Mouse (Mus musculus) forebrain, embryonic 11.5 days (tissue): ENCODE measurements around the gene Cyp19a1. TPM values are rescaled to one million over a fixed set of nuclear protein-coding genes. Genes with fewer than 3 reads are reported as not detected.

Source experiments
- ATAC-seq: fragments of 200-750 bp; cut with Nextera tagmentation; replicated peaks from 2 replicates; pipeline ENCODE4 v1.8.0; 2017; ENCODE audit warnings: moderate TSS enrichment; ENCODE audit not compliant: low FRiP score
- DNase-seq: peaks from one replicate; pipeline ENCODE4 v3.0.0-alpha.2; 2017; ENCODE audit warnings: low spot score
- H3K27ac ChIP-seq: fragments of 300-500 bp; sonication (generic); 2 replicates; pipeline ENCODE4 v1.5.1; 2014; ENCODE audit warnings: low read depth, low read length
- H3K27me3 ChIP-seq: fragments of 300-500 bp; sonication (generic); 2 replicates; pipeline ENCODE4 v1.6.1; 2014; ENCODE audit warnings: mild to moderate bottlenecking, low read length, mixed read lengths; ENCODE audit not compliant: control insufficient read depth, insufficient read depth
- H3K36me3 ChIP-seq: fragments of 300-500 bp; sonication (generic); 2 replicates; pipeline ENCODE4 v1.6.1; 2014; ENCODE audit warnings: mild to moderate bottlenecking, low read length, moderate library complexity, mixed read lengths; ENCODE audit not compliant: control insufficient read depth, insufficient read depth
- H3K4me1 ChIP-seq: fragments of 300-500 bp; sonication (generic); replicated peaks from 2 replicates; pipeline ENCODE4 v1.6.1; 2014; ENCODE audit warnings: low read length, mixed read lengths; ENCODE audit not compliant: control insufficient read depth, insufficient read depth
- H3K4me2 ChIP-seq: fragments of 300-500 bp; sonication (generic); 2 replicates; pipeline ENCODE4 v1.6.1; 2014; ENCODE audit warnings: low read depth, mild to moderate bottlenecking, low read length, moderate library complexity, mixed read lengths; ENCODE audit not compliant: severe bottlenecking
- H3K4me3 ChIP-seq: fragments of 300-500 bp; sonication (generic); 2 replicates; pipeline ENCODE4 v1.5.1; 2014; ENCODE audit warnings: low read depth, low read length
- H3K9ac ChIP-seq: fragments of 300-500 bp; sonication (generic); 2 replicates; pipeline ENCODE4 v1.6.1; 2014; ENCODE audit warnings: low read length
- H3K9me3 ChIP-seq: fragments of 300-500 bp; sonication (generic); 2 replicates; pipeline ENCODE4 v1.6.1; 2016; ENCODE audit warnings: low read length, mixed read lengths; ENCODE audit not compliant: control insufficient read depth
- WGBS: fragments of 180-500 bp; shearing (Covaris S2); extraction: QIAGEN DNeasy Blood & Tissue Kit; methylation state at CpG from one replicate; pipeline ENCODE4 v1.1.7; 2014; 5-methylcytosine and 5-hydroxymethylcytosine counted together
- polyA plus RNA-seq: library from polyadenylated mRNA; unstranded; fragments of >200 nt; fragmentation: Nextera tagmentation; extraction: Ambion mirVana; gene quantifications from 2 replicates; pipeline ENCODE4 v1.2.1, GENCODE M21; 2014

The Cyp19a1 gene
- polyA plus RNA-seq, 1 experiment from 2014 or later: not detected

- Histone ChIP-seq H3K4me1 (no peaks in the 10 kb centered on the region), H3K27ac (no peak overlapping the region), H3K4me3 (no peak overlapping the region), H3K9ac (no peak overlapping the region), H3K9me3 (no peaks in the 10 kb centered on the region), H3K27me3 (no peaks in the 10 kb centered on the region), H3K4me2 (no peak overlapping the region), H3K36me3 (no peaks in the 10 kb centered on the region)
- WGBS: 69% methylated on average over 5 of the region's 5 CpGs
- DNase-seq (no peak), ATAC-seq (no peak)
Observed at GRCm38 (mm10) chr9:54216511-54216910, 51.4 kb downstream of the Cyp19a1 start.

GRCm38 (mm10) chr9:54214881-54215280, 53.0 kb downstream of the Cyp19a1 start:
- no peaks in the 10 kb centered on the region for H3K4me1 ChIP-seq
- WGBS: 88% methylated on average over 9 of the region's 9 CpGs
- H3K4me2 ChIP-seq: no peak overlapping the region
- H3K9me3 ChIP-seq: no peaks in the 10 kb centered on the region
- no peak overlapping the region for H3K27ac ChIP-seq
- H3K4me3 ChIP-seq: no peak overlapping the region
- no peaks in the 10 kb centered on the region for H3K27me3 ChIP-seq
- H3K36me3 ChIP-seq: no peaks in the 10 kb centered on the region
- ATAC-seq: no peak
- no peak overlapping the region for H3K9ac ChIP-seq
- no peak for DNase-seq

- H3K4me2 ChIP-seq: no peak overlapping the region
- H3K4me3 ChIP-seq: no peak overlapping the region
- no peak overlapping the region for H3K27ac ChIP-seq
- H3K9ac ChIP-seq: no peak overlapping the region
- ATAC-seq (no peak), DNase-seq (no peak)
- 71% methylated on average over 5 of the region's 5 CpGs for WGBS
- H3K36me3 ChIP-seq: no peaks in the 10 kb centered on the region
- H3K9me3 ChIP-seq: no peaks in the 10 kb centered on the region
- H3K4me1 ChIP-seq: no peaks in the 10 kb centered on the region
- H3K27me3 ChIP-seq: no peaks in the 10 kb centered on the region
Observed at GRCm38 (mm10) chr9:54194790-54195189, 73.1 kb downstream of the Cyp19a1 start.

DNA sequence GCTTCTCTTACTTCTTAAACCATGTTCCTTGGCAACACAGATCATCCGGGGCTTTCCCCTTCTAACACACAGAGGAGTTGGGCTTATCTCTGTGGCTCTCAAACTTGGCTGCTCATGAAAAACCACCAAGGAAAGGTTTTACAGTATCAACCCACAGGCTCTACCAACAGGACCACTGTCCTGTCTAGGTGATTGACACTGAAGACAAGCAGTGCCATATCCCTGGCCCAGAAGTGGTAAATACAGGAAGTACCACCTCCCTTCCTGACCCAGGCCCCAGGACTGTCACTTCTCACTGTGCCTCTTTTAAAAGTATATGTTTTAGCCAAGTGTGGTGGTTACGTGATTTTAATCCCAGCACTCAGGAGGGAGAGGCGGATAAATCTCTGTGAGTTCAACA, 76.5 kb downstream of the Cyp19a1 start:
- ATAC-seq: no peak
- H3K36me3 ChIP-seq: no peaks in the 10 kb centered on the region
- WGBS: 85% methylated on average over 3 of the region's 3 CpGs

DNA sequence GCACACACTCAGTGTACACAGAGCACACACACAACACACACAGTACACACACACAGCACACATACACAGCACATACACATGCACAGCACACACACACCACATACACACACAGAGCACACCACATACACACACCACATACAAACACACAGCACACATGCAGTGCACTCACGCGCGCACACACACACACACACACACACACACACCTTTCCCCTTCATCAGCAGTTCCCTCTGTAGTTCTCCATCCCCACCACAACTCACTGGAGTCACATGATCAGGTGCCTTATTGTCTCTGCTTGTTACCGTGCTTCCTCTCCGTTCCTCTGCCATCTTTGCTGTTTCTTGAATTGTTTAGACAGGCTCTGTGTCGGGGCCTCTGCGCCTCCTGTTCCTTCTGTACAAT, 85.4 kb downstream of the Cyp19a1 start:
- Histone ChIP-seq H3K27me3 (no peaks in the 10 kb centered on the region), H3K9me3 (no peaks in the 10 kb centered on the region), H3K9ac (no peak overlapping the region), H3K4me1 (no peaks in the 10 kb centered on the region), H3K4me2 (no peak overlapping the region), H3K27ac (no peak overlapping the region), H3K36me3 (no peaks in the 10 kb centered on the region), H3K4me3 (no peak overlapping the region)
- 90% methylated on average over 7 of the region's 7 CpGs for WGBS
- ATAC-seq (no peak), DNase-seq (no peak)

More for the DNA sequence above, 76.5 kb downstream of the Cyp19a1 start:
- Histone ChIP-seq H3K9ac (no peak overlapping the region), H3K9me3 (no peaks in the 10 kb centered on the region), H3K4me3 (no peak overlapping the region), H3K4me1 (no peaks in the 10 kb centered on the region), H3K27ac (no peak overlapping the region), H3K4me2 (no peak overlapping the region), H3K27me3 (no peaks in the 10 kb centered on the region)
- no peak for DNase-seq

DNA sequence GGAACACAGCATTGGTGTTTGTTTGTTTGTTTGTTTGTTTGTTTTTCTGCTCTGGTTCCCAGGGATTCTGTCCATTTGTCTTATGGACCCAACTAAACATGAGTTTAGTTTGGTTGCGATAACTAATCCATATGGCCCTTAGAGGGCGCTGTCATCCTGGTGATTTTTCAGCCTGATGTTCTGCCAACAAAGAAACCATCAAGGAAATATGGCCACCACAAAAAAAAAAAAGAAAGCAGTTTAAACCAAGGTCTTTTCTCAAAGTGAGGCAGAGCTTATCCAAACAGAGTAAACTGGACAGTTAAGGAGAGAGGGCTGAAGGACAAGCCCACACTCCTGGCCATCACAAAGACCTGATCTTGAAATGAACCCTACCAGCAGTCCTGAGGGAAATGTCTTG, 86.6 kb downstream of the Cyp19a1 start:
- H3K4me2 ChIP-seq: no peak overlapping the region
- ATAC-seq (no peak), DNase-seq (peak; percentile 64)
- no peaks in the 10 kb centered on the region for H3K9me3 ChIP-seq
- H3K36me3 ChIP-seq: no peaks in the 10 kb centered on the region
- H3K27me3 ChIP-seq: no peaks in the 10 kb centered on the region
- no peak overlapping the region for H3K4me3 ChIP-seq
- H3K4me1 ChIP-seq: no peaks in the 10 kb centered on the region
- WGBS: 19% methylated on average over 2 of the region's 2 CpGs
- no peak overlapping the region for H3K9ac ChIP-seq
- no peak overlapping the region for H3K27ac ChIP-seq

DNA sequence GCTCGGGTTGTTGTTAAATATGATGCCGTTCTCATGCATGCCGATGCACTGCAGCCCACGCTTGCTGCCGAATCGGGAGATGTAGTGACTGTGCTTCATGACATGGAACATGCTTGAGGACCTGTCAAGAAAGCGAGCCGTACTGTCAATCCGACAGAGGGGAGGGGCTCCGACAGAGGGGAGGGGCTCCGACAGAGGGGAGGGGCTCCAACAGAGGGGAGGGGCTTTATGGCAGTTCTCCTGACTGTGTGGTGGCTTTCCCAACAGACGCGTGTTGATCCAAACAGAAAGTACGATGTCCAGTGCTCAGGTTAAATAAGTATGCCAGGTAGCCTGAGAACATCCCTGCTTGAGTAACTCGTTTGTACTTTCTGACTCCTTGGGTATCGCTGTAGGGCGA, 87.7 kb downstream of the Cyp19a1 start:
- 77% methylated on average over 17 of the region's 17 CpGs for WGBS
- Histone ChIP-seq H3K9ac (no peak overlapping the region), H3K36me3 (no peaks in the 10 kb centered on the region), H3K27ac (no peak overlapping the region), H3K9me3 (no peaks in the 10 kb centered on the region), H3K27me3 (no peaks in the 10 kb centered on the region), H3K4me1 (no peaks in the 10 kb centered on the region), H3K4me2 (no peak overlapping the region), H3K4me3 (no peak overlapping the region)
- no peak for ATAC-seq
- no peak for DNase-seq

DNA sequence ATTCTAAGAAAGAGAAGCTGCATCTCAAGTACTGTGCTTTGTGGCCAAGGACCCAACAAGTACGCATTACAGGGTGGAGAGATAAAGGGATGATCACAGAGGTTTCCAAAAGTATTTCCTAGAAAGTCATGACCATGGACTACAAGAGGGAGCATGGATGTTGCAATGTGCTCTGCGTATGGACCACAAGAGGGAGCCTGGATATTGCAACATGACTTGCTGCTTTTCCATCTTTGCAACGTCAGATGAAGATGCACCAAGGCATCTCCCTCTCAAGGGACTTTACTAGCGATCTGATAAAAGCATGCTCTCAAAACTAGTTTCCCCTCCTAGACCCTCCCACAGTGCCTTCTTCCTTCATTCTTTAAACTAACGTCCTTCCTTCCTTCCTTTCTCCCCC, 98.4 kb downstream of the Cyp19a1 start:
- ATAC-seq: no peak
- H3K9me3 ChIP-seq: no peaks in the 10 kb centered on the region
- no peaks in the 10 kb centered on the region for H3K4me1 ChIP-seq
- no peak overlapping the region for H3K9ac ChIP-seq
- DNase-seq: no peak
- H3K27me3 ChIP-seq: no peaks in the 10 kb centered on the region
- H3K4me2 ChIP-seq: no peak overlapping the region
- H3K27ac ChIP-seq: no peak overlapping the region
- H3K36me3 ChIP-seq: no peaks in the 10 kb centered on the region
- 65% methylated on average over 5 of the region's 5 CpGs for WGBS
- H3K4me3 ChIP-seq: no peak overlapping the region

DNA sequence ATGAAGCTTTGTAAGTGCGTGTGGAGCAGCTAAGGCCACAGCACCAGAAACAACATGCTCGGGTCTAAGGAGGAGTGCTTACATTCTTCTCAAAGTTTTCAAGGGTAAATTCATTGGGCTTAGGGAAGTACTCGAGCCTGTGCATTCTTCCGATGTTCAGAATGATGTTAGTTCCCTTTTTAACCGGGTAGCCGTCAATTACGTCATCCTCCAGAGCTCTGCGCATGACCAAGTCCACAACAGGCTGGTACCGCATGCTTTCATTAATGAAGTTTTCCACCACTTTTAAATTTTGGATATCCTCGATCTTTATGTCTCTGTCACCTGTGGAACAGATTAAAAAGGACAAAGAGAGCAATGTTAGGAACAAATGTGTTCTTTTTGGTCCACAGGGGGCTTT, 99.5 kb downstream of the Cyp19a1 start:
- H3K27ac ChIP-seq: no peak overlapping the region
- no peaks in the 10 kb centered on the region for H3K4me1 ChIP-seq
- WGBS: 88% methylated on average over 10 of the region's 10 CpGs
- no peak overlapping the region for H3K4me2 ChIP-seq
- H3K9me3 ChIP-seq: no peaks in the 10 kb centered on the region
- DNase-seq (no peak), ATAC-seq (no peak)
- H3K9ac ChIP-seq: no peak overlapping the region
- no peaks in the 10 kb centered on the region for H3K27me3 ChIP-seq
- no peak overlapping the region for H3K4me3 ChIP-seq
- no peaks in the 10 kb centered on the region for H3K36me3 ChIP-seq
